ENCODE assay signal across 8 mouse cellular contexts in the genomic region with DNA sequence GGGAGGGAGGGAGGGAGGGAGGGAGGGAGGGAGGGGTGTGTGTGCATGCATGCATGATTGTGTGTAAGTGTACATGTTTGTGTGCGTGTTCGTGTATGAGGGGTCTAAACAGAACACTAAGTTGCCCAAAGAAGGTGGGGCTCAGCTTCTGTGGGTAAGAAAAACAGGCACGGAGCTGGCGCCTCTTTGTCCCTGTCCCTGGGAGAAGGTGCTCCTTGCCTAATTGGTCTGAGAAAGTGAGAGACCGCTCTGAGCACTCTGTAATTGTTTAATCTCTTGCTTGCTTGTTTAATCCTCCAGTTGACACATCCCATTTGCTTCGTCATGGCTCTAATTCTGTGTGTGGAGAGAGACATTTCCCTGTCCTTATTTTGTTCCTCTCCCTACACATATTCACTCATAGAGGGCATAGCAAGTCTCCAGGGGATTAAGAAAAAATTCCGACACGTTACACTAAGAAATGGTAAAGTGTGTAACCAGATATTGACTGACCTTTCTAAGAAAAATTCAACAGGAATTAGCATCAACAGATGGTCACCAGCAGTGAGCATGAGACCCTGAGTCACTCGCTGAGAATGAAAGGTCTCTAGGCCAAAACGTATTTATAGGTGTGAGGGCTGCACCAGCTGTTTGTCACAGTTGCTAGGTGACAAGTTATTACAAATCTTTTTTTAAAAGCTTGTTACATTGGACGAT. TPM values are rescaled to one million over a fixed set of nuclear protein-coding genes. Genes with fewer than 3 reads are reported as not detected.
A peak's percentile ranks its signal among the peaks of the same experiment; 100 is the strongest.
DNase-seq lines count a peak whose midpoint lies in the region; ATAC-seq and TF ChIP-seq lines count a peak whose summit lies in the region.

No protein-coding gene starts in this region.

- no peaks in the 10 kb centered on the region for H3K4me1 ChIP-seq in embryonic facial prominence, embryonic 14.5 days (ENCODE audit: control insufficient read depth, insufficient read depth, low read length)
- H3K4me1 ChIP-seq in embryonic facial prominence, embryonic 10.5 days, result peaks cover 7% of the 10 kb centered on the region
- peaks cover 8% of the 10 kb centered on the region for H3K4me1 ChIP-seq in limb, embryonic 15.5 days

- DNase-seq in embryonic facial prominence, embryonic 14.5 days (ENCODE audit: low spot score), result peak; percentile 49
- no peak for DNase-seq in embryonic facial prominence, embryonic 10.5 days (ENCODE audit: low spot score)
- DNase-seq in layer of hippocampus, adult 2 months (ENCODE audit: low spot score in 2 of 2), result no peak
- DNase-seq in layer of hippocampus, postnatal 25 days (ENCODE audit: extremely low spot score in 1 of 2, low spot score in 1 of 2), result no peak
- peak; percentile 47 to 69 for DNase-seq in heart, postnatal 10 days
- no peak for DNase-seq in cerebellum, postnatal 36 days
- DNase-seq in urinary bladder, postnatal 10 days (ENCODE audit: low spot score), result no peak

- no peaks in the 10 kb centered on the region for H3K9me3 ChIP-seq in embryonic facial prominence, embryonic 14.5 days (ENCODE audit: control insufficient read depth, low read length)
- no peaks in the 10 kb centered on the region for H3K9me3 ChIP-seq in embryonic facial prominence, embryonic 10.5 days
- no peaks in the 10 kb centered on the region for H3K9me3 ChIP-seq in limb, embryonic 15.5 days

- H3K36me3 ChIP-seq in embryonic facial prominence, embryonic 14.5 days (ENCODE audit: control insufficient read depth, insufficient read depth, low read length), result no peaks in the 10 kb centered on the region
- no peaks in the 10 kb centered on the region for H3K36me3 ChIP-seq in embryonic facial prominence, embryonic 10.5 days (replicated peaks)
- H3K36me3 ChIP-seq in limb, embryonic 15.5 days, result no peaks in the 10 kb centered on the region

- peak; percentile 52; the same call in 1 of the 2 replicates for ATAC-seq in embryonic facial prominence, embryonic 14.5 days (ENCODE audit: low read depth)
- peak; percentile 74; the same call in 1 of the 2 replicates for ATAC-seq in limb, embryonic 15.5 days (ENCODE audit: insufficient number of reproducible peaks, low FRiP score, low TSS enrichment, low read depth)

- H3K4me3 ChIP-seq in embryonic facial prominence, embryonic 14.5 days (ENCODE audit: low read depth, low read length), result no peak overlapping the region
- no peak overlapping the region for H3K4me3 ChIP-seq in embryonic facial prominence, embryonic 10.5 days
- no peak overlapping the region for H3K4me3 ChIP-seq in layer of hippocampus, adult 2 months
- H3K4me3 ChIP-seq in limb, embryonic 15.5 days, result no peak overlapping the region

- H3K27ac ChIP-seq in embryonic facial prominence, embryonic 14.5 days (replicated peaks; ENCODE audit: low read depth, low read length), result no peak overlapping the region
- no peak overlapping the region for H3K27ac ChIP-seq in embryonic facial prominence, embryonic 10.5 days (replicated peaks)
- H3K27ac ChIP-seq in layer of hippocampus, adult 2 months, result peak overlapping the region; percentile 39; the same call in 1 of the 2 replicates
- H3K27ac ChIP-seq in limb, embryonic 15.5 days, result no peak overlapping the region

- intact Hi-C loops in heart, postnatal 10 days (cut with DNase I), result loop anchor here (2.0 to 5.0 kb wide), 3 partner anchors 152 to 529 kb away; no protein-coding TSS in a partner anchor

- 48% methylated on average over 11 of the region's 11 CpGs for WGBS in embryonic facial prominence, embryonic 14.5 days
- 53% methylated on average over 11 of the region's 11 CpGs for WGBS in embryonic facial prominence, embryonic 10.5 days
- WGBS in limb, embryonic 15.5 days, result 44% methylated on average over 11 of the region's 11 CpGs

- H3K9ac ChIP-seq in embryonic facial prominence, embryonic 14.5 days (ENCODE audit: low read depth, low read length), result no peak overlapping the region
- no peak overlapping the region for H3K9ac ChIP-seq in limb, embryonic 15.5 days

- no peak for TF ChIP-seq CTCF in layer of hippocampus, adult 2 months (conservative IDR thresholded peaks at IDR 0.05)

- no peaks in the 10 kb centered on the region for H3K27me3 ChIP-seq in embryonic facial prominence, embryonic 14.5 days (replicated peaks; ENCODE audit: control insufficient read depth, insufficient read depth, low read length)
- H3K27me3 ChIP-seq in embryonic facial prominence, embryonic 10.5 days (replicated peaks; ENCODE audit: low read depth, poor library complexity, severe bottlenecking), result no peaks in the 10 kb centered on the region
- no peaks in the 10 kb centered on the region for H3K27me3 ChIP-seq in limb, embryonic 15.5 days

- no peak overlapping the region for H3K4me2 ChIP-seq in embryonic facial prominence, embryonic 14.5 days (ENCODE audit: low read depth, low read length)
- no peak overlapping the region for H3K4me2 ChIP-seq in limb, embryonic 15.5 days

RNA-seq across cellular contexts. Expression of gene Zfp622, which starts 27.6 kb away (rescaled TPM):
- polyA plus RNA-seq in embryonic facial prominence, embryonic 14.5 days (2014; fragmentation: Nextera tagmentation; extraction: Ambion mirVana), result 29.9 and 30.5 TPM in 2 replicates
- 21.4 and 26.4 TPM in 2 replicates for polyA plus RNA-seq in embryonic facial prominence, embryonic 10.5 days (2016; fragmentation: Nextera tagmentation; extraction: Ambion mirVana)
- total RNA-seq in layer of hippocampus, adult 2 months (2021), result 10 to 100 TPM; 44.5 to 45.4 TPM
- total RNA-seq in layer of hippocampus, postnatal 25 days (2021), result 10 to 100 TPM; 40.4 to 40.5 TPM
- 10 to 100 TPM; 22.1 to 26.8 TPM for total RNA-seq in heart, postnatal 10 days (2021)
- 27.8 and 32.4 TPM in 2 replicates for polyA plus RNA-seq in limb, embryonic 15.5 days (2015; fragmentation: Nextera tagmentation; extraction: Ambion mirVana)

Comparison
In these comparisons a context has a peak if more than half of its experiments do, and no peak if none do; other contexts are left out.
1. DNase-seq: peak in embryonic facial prominence, embryonic 14.5 days (single experiment) and heart, postnatal 10 days (2 of 2); none in embryonic facial prominence, embryonic 10.5 days (single experiment), layer of hippocampus, adult 2 months (0 of 2), layer of hippocampus, postnatal 25 days (0 of 2), cerebellum, postnatal 36 days (0 of 2) and urinary bladder, postnatal 10 days (single experiment).